Mouse (Mus musculus): ENCODE results near the gene Snx33.

DNA sequence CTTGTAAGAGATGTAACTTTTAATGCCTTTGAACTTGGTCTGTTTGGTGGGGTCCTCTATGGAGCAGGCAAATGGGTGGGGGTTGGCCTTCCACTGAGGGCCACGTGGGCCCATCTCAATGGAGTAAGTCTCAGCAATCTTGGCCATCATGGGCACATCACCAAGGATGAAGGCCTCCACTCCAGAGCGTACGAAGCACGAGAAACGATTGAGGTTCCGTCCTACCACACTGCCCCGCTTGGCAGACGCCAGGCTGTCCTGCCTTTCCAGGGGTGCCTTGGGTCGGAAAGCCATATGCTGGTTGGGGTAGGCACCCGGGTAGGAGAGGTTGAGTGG, 2.2 kb downstream of the Snx33 start:
- TF ChIP-seq TCF12 (IDR thresholded peaks at IDR 0.05; ENCODE audit: low read depth, low read length): no peak
- no peak for TF ChIP-seq CTCF (conservative IDR thresholded peaks at IDR 0.05 in 1 of 2, IDR thresholded peaks at IDR 0.05 in 1 of 2; ENCODE audit: low read depth in 2 of 2, low read length in 2 of 2)
- TF ChIP-seq NRF1 (IDR thresholded peaks at IDR 0.05; ENCODE audit: low read depth, low read length): no peak
- no peak for TF ChIP-seq E2F4 (IDR thresholded peaks at IDR 0.05; ENCODE audit: insufficient replicate concordance, low read depth, low read length)
- TF ChIP-seq MAZ (IDR thresholded peaks at IDR 0.05; ENCODE audit: low read depth, low read length): no peak
- TF ChIP-seq EP300 (IDR thresholded peaks at IDR 0.05; ENCODE audit: low read length): no peak

All from CH12.LX (cell line).